Mouse (Mus musculus) erythroblast, adult 5-6 weeks (primary cell): ENCODE measurements around the gene Tmem192. TPM values are rescaled to one million over a fixed set of nuclear protein-coding genes. Genes with fewer than 3 reads are reported as not detected.
"Not testable (repeated sequence)": the region's sequence is repeated elsewhere in the genome, so short reads cannot be mapped to it uniquely, and the experiment has no call there.

ENCODE experiments used
- ATAC-seq: replicated peaks from 2 replicates; pipeline ENCODE4 v1.8.0; 2016; ENCODE audit warnings: moderate number of reproducible peaks, mild to moderate bottlenecking, moderate TSS enrichment, inconsistent platforms; ENCODE audit not compliant: poor library complexity, low FRiP score, severe bottlenecking
- total RNA-seq, 2 experiments: library from RNA; stranded (forward) in 1 of 2; stranded (reverse) in 1 of 2; fragments of 150-400 nt in 1 of 2; fragments of 200-764, 138-1000 nt in 1 of 2; gene quantifications; 2 replicates each; pipeline versions ENCODE4 v1.2.3 to v1.2.4; 2015 to 2017; ENCODE audit warnings: low replicate concordance in 2 of 2

The Tmem192 gene
- total RNA-seq, 2 experiments from 2014 or later, result 1.7 to 14.6 TPM

DNA sequence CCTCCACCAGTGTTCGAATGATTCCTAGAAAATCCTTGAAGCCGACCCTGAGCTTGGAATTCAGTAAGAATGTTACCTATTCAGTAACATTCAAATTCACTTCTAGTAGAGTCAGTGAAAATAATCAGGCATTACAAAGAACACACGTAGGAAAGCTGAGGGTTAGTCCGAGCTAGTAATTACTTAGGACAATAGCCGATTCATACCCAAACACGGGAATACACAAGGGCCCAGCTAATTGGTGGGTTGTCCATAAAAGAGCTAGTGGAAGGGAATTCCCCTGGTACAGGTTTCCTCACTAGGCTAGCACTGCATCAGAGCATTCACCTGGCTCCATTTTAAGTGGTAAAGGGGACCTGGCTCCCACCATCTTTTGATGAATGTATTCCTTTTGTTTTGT is 5.1 kb downstream of the Tmem192 start:
- no peak for ATAC-seq

- no peak for ATAC-seq
These were observed 12.0 kb downstream of the Tmem192 start for GRCm38 (mm10) chr8:64959025-64959424.

GRCm38 (mm10) chr8:64962836-64963235 is 15.9 kb downstream of the Tmem192 start:
- ATAC-seq, result no peak

DNA sequence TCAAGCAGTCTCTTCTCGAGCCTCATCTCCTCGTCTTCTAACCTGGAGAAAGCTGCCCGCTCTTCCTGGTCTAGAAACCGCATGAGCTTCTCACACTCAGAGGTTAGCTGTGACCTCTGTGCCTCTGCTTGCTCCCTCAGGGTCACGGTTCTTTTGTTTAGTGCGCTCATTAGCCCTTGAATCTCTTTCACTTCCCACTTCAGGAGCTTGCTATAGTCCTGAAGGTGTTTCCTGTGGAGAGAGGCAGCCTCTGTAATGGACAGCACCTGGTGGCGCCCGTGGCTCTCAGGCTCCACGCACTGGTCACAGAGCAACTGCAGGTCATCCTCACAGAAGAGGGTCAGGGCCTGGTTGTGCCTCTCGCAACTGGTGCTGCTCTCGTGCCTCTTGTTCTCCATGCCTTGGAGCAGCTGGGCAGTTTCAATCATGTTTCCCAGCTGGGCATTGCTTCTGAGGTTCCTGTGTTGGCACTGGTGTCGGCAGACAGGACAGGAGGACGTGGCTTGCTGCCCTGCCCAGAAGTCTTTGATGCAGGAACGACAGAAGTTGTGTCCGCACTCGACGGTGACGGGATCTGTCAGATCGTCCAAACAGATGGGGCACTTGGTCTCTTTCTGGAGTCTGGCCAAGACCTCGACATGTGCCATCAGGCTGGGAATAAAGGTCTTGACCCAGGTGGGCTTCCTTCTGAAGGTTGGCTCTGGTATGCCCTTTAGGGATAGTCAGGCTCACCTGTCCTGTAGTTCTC is 36.3 kb downstream of the Tmem192 start:
- ATAC-seq, result no peak

- ATAC-seq, result no peak
These were observed 40.7 kb downstream of the Tmem192 start, which contains the start of gene Trim75 for GRCm38 (mm10) chr8:64987731-64988130. Gene Trim75 (minus strand): TSS chr8:64987831.

GRCm38 (mm10) chr8:64998806-64999365 is 51.9 kb downstream of the Tmem192 start:
- no peak for ATAC-seq

DNA sequence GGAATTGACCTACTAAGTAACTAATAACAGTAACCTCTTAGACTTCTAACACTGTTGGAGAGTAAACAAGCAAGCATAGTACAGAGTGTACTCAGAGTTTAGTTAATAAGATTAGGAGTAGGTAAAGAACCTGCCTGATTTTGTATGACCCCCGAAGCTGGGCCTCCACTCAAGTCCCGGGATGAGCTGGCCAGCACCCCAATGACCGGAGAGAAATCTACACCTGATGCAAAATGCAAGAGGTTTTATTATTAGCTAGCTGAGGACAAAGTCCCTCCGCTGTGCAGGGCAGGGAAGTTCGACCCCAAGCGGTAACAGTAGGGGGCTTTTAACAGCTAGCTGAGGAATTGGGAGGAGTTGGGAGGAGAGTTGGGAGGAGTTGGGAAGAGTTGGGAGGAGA is 60.6 kb downstream of the Tmem192 start:
- ATAC-seq, result not testable (repeated sequence)

- ATAC-seq, result no peak
These were observed 71.4 kb downstream of the Tmem192 start, which contains the start of the genes Trim61 and Trim60 for GRCm38 (mm10) chr8:65018423-65018822. Gene Trim61 (minus strand): TSS chr8:65018523. Gene Trim60 (minus strand): TSS chr8:65018584.

Other genes with a start within 250 kb of the Tmem192 start
- 15.8 and 21.9 TPM in 2 replicates for gene Msmo1, start 213.4 kb upstream of the Tmem192 start, total RNA-seq (2015; ENCODE audit: low replicate concordance)
- gene Msmo1, start 213.4 kb upstream of the Tmem192 start, total RNA-seq (2017; ENCODE audit: low replicate concordance), result 12.1 and 18.7 TPM in 2 replicates
- gene Klhl2, start 97.2 kb upstream of the Tmem192 start, total RNA-seq (2015; ENCODE audit: low replicate concordance), result 4.8 and 5.0 TPM in 2 replicates
- gene Klhl2, start 97.2 kb upstream of the Tmem192 start, total RNA-seq (2017; ENCODE audit: low replicate concordance), result 3.1 and 3.6 TPM in 2 replicates
- not detected in 2 replicates for gene Trim75, start 40.6 kb downstream of the Tmem192 start, total RNA-seq (2015; ENCODE audit: low replicate concordance)
- not detected in 2 replicates for gene Trim75, start 40.6 kb downstream of the Tmem192 start, total RNA-seq (2017; ENCODE audit: low replicate concordance)
- gene Trim61, start 71.3 kb downstream of the Tmem192 start, total RNA-seq (2015; ENCODE audit: low replicate concordance), result not detected in 2 replicates
- gene Trim61, start 71.3 kb downstream of the Tmem192 start, total RNA-seq (2017; ENCODE audit: low replicate concordance), result not detected in 2 replicates
- not detected in 2 replicates for gene Trim60, start 71.4 kb downstream of the Tmem192 start, total RNA-seq (2015; ENCODE audit: low replicate concordance)
- gene Trim60, start 71.4 kb downstream of the Tmem192 start, total RNA-seq (2017; ENCODE audit: low replicate concordance), result not detected in 2 replicates
- not detected in 2 replicates for gene Apela, start 90.2 kb downstream of the Tmem192 start, total RNA-seq (2015; ENCODE audit: low replicate concordance)
- gene Apela, start 90.2 kb downstream of the Tmem192 start, total RNA-seq (2017; ENCODE audit: low replicate concordance), result not detected in 2 replicates
- not detected in 2 replicates for gene Gm10663, start 127.8 kb downstream of the Tmem192 start, total RNA-seq (2015; ENCODE audit: low replicate concordance)
- not detected in 2 replicates for gene Gm10663, start 127.8 kb downstream of the Tmem192 start, total RNA-seq (2017; ENCODE audit: low replicate concordance)
- not detected in 2 replicates for gene BC030870, start 182.4 kb downstream of the Tmem192 start, total RNA-seq (2015; ENCODE audit: low replicate concordance)
- not detected in 2 replicates for gene BC030870, start 182.4 kb downstream of the Tmem192 start, total RNA-seq (2017; ENCODE audit: low replicate concordance)